Mouse (Mus musculus): ENCODE measurements around the gene Gps1.

GRCm38 (mm10) chr11:120775774-120776469, 8.2 kb upstream of the Gps1 start:
- TF ChIP-seq CTCF (IDR thresholded peaks at IDR 0.05; ENCODE audit: low read depth) (peak; percentile 100), EP300 (optimal IDR thresholded peaks at IDR 0.05) (no peak)

All from stomach, postnatal 0 days (tissue).